Mouse (Mus musculus) thymus, adult 2 months (tissue): ENCODE data around the gene Gtpbp1. TPM values are rescaled to one million over a fixed set of nuclear protein-coding genes. Genes with fewer than 3 reads are reported as not detected.

Source experiments
- DNase-seq: peaks from one replicate; pipeline ENCODE4 v3.0.0; 2021
- H3K27ac ChIP-seq: fragments of 200-500 bp; 2 replicates; pipeline ENCODE4 v1.5.1; 2012; ENCODE audit warnings: low read length, control low read depth; ENCODE audit not compliant: control insufficient read depth, insufficient read depth
- H3K27me3 ChIP-seq: fragments of 200-500 bp; 2 replicates; pipeline ENCODE4 v1.6.1; 2012; ENCODE audit warnings: mild to moderate bottlenecking, low read length, moderate library complexity, mixed read lengths; ENCODE audit not compliant: control insufficient read depth, insufficient read depth
- H3K36me3 ChIP-seq: fragments of 200-500 bp; 2 replicates; pipeline ENCODE4 v1.6.1; 2012; ENCODE audit warnings: mild to moderate bottlenecking, low read length, moderate library complexity; ENCODE audit not compliant: control insufficient read depth, insufficient read depth
- H3K4me1 ChIP-seq: fragments of 200-500 bp; replicated peaks from 2 replicates; pipeline ENCODE4 v1.6.1; 2012; ENCODE audit warnings: low read length; ENCODE audit not compliant: control insufficient read depth, insufficient read depth
- H3K4me3 ChIP-seq: fragments of 200-500 bp; 2 replicates; pipeline ENCODE4 v1.5.1; 2012; ENCODE audit warnings: mild to moderate bottlenecking, low read length, control low read depth, moderate library complexity; ENCODE audit not compliant: control insufficient read depth, insufficient read depth
- CTCF ChIP-seq: fragments of 200-500 bp; IDR thresholded peaks from 2 replicates; pipeline ENCODE4 v1.5.1; 2012; ENCODE audit warnings: mild to moderate bottlenecking, control low read depth, low read length, moderate library complexity, borderline replicate concordance; ENCODE audit not compliant: control insufficient read depth, poor library complexity, insufficient read depth; ENCODE audit errors: extremely low read depth
- POLR2A ChIP-seq: fragments of 200-500 bp; IDR thresholded peaks from 2 replicates; pipeline ENCODE4 v1.6.1; 2012; ENCODE audit warnings: mild to moderate bottlenecking, low read length, control low read depth, moderate library complexity; ENCODE audit not compliant: control insufficient read depth, poor library complexity, insufficient read depth; ENCODE audit errors: extremely low read depth
- WGBS: fragments of 180-500 bp; shearing (Covaris S2); methylation state at CpG from one replicate; pipeline ENCODE4 v1.1.7; 2018; 5-methylcytosine and 5-hydroxymethylcytosine counted together
- polyA plus RNA-seq: library from polyadenylated mRNA; depleted of rRNA; stranded (reverse); fragments of >200 nt; gene quantifications from 2 replicates; pipeline ENCODE4 v1.2.3, GENCODE M21; 2012

Gtpbp1 gene
- polyA plus RNA-seq, 1 experiment: 91.3 TPM

DNA sequence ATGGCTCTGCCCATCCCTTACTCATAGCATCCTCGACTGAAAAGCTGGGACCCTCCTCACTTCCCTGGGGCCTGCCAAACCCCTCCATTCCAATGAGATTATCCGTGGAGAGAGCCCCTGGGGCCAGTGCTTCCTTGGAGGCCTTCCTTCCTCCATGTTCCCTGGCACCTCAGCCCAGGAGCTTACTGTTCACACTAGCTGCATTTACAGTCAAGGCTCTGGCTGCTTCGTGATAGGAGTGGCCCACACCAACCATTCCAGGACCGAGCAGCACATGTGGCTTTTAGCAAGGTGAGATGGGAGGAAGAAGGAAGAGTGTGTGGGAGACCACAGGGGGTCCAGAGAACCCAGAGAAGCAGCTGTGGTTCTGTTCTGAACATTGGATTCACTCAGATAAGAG, 63.2 kb downstream of the Gtpbp1 start:
- TF ChIP-seq POLR2A (no peak), CTCF (no peak)
- peaks cover 30% of the 10 kb centered on the region for H3K4me1 ChIP-seq
- 76% methylated on average over 4 of the region's 4 CpGs for WGBS

DNA sequence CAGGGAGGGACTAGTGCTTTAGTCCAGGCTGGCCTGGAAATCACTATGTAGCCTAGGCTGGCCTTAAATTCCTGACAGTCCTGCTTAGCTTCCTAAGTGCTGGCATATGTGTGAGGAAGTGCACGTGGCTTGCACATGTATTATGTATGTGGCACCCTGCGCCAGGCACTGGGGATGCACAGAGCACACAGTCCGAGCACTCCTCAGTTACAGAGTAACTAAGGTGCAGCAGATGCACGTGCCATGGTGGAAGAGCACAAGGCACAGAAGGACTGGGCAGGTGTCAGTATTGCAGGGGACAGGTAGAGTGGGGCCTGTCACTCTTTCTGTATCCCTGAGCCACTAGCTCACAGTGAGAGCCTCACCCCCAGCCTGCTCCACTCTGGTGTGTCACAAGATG, 64.5 kb downstream of the Gtpbp1 start:
- Histone ChIP-seq H3K27ac (no peak overlapping the region), H3K4me1 (peaks cover 22% of the 10 kb centered on the region), H3K27me3 (no peaks in the 10 kb centered on the region), H3K36me3 (no peaks in the 10 kb centered on the region), H3K4me3 (no peak overlapping the region)
- TF ChIP-seq POLR2A (no peak), CTCF (no peak)
- WGBS: 94% methylated on average over 4 of the region's 4 CpGs
- DNase-seq: no peak

More for the DNA sequence above, 63.2 kb downstream of the Gtpbp1 start:
- no peak overlapping the region for H3K4me3 ChIP-seq
- H3K36me3 ChIP-seq: no peaks in the 10 kb centered on the region
- H3K27ac ChIP-seq: no peak overlapping the region
- no peak for DNase-seq
- H3K27me3 ChIP-seq: no peaks in the 10 kb centered on the region

GRCm38 (mm10) chr15:79755977-79756625, 65.5 kb downstream of the Gtpbp1 start:
- DNase-seq: no peak
- Histone ChIP-seq H3K27me3 (no peaks in the 10 kb centered on the region), H3K27ac (peak overlapping the region; percentile 29; the same call in 1 of the 2 replicates), H3K4me3 (no peak overlapping the region), H3K36me3 (no peaks in the 10 kb centered on the region), H3K4me1 (peaks cover 22% of the 10 kb centered on the region)
- TF ChIP-seq CTCF (no peak), POLR2A (no peak)
- WGBS: 61% methylated on average over 8 of the region's 8 CpGs

DNA sequence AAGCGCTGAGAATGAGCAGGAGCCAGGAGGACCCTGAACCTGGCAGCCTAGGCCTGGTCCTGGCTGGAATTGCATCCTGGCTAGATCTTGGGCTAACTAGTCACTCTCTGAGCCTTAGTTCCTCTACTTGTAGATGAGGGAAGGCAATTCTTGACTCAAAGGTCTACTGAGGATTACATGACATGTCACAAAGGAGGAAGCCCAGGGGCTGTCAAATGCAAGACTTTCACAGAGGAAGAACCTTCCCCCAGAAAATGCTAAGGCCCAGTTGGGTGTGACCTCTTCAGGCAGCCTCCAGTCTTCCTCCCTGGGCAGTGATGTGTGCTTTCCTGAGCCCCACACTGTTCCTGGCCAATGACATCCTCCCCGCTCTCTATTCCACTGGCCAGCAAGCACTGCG, 66.5 kb downstream of the Gtpbp1 start:
- WGBS: 91% methylated on average over 3 of the region's 3 CpGs
- no peaks in the 10 kb centered on the region for H3K27me3 ChIP-seq
- no peaks in the 10 kb centered on the region for H3K36me3 ChIP-seq
- no peak for DNase-seq
- H3K4me3 ChIP-seq: no peak overlapping the region
- H3K27ac ChIP-seq: no peak overlapping the region
- peaks cover 17% of the 10 kb centered on the region for H3K4me1 ChIP-seq
- TF ChIP-seq POLR2A (no peak), CTCF (no peak)

DNA sequence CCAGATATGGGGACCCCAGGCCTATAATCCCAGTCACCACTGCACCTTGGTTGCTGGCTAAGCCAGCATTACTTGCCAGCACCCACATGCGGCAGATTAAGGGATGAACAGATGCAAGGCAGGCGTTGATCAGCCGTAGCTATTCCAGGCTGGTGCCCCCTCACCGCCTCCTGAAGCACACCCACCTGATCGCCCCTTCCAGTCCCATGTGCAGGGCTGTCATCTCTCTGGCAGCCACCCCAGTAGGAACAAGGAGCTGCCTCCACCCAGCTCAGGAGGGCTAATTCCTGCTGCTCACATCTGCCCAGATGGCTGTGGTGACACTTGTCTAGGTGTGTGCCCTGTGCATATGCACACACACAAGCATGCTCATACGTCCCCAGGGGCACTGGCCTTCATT, 70.3 kb downstream of the Gtpbp1 start:
- H3K4me1 ChIP-seq: peaks cover 11% of the 10 kb centered on the region
- 93% methylated on average over 6 of the region's 6 CpGs for WGBS

DNA sequence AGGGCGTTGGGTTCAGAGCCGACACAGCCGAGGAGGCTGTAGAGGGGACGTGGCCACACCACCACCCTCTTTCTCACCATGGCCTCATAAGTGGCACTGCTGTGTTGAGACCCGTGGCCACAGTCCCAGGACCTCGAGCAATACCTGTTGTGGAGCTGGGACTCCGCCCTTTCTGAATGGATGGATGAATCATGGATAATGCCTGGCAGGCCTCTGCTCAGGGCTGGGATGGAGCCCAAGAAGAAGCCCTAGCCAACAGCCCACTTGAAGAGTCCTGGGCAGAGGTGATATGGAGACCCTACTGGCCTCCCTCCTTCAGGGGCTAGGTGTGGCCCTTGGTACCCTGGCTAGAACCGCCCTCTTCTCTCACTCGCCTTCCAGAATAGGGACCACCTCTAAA, 72.4 kb downstream of the Gtpbp1 start:
- no peak overlapping the region for H3K4me3 ChIP-seq
- no peaks in the 10 kb centered on the region for H3K36me3 ChIP-seq
- H3K27me3 ChIP-seq: no peaks in the 10 kb centered on the region
- no peaks in the 10 kb centered on the region for H3K4me1 ChIP-seq
- TF ChIP-seq POLR2A (no peak), CTCF (no peak)
- no peak overlapping the region for H3K27ac ChIP-seq
- 94% methylated on average over 9 of the region's 9 CpGs for WGBS
- no peak for DNase-seq

More for the DNA sequence above, 70.3 kb downstream of the Gtpbp1 start:
- Histone ChIP-seq H3K36me3 (no peaks in the 10 kb centered on the region), H3K4me3 (no peak overlapping the region), H3K27me3 (no peaks in the 10 kb centered on the region), H3K27ac (no peak overlapping the region)
- DNase-seq: no peak
- TF ChIP-seq CTCF: no peak
- no peak for TF ChIP-seq POLR2A
